Mouse (Mus musculus) liver, postnatal 0 days (tissue): ENCODE results near the gene Dnajc3.

Experiments used
- CTCF ChIP-seq: sonication (generic); IDR thresholded peaks from 2 replicates; pipeline ENCODE4 v1.5.1; 2016; ENCODE audit warnings: antibody characterized with exemption, low read depth
- EP300 ChIP-seq: IDR thresholded peaks from 2 replicates; pipeline ENCODE4 v1.6.1; 2016; ENCODE audit warnings: antibody characterized with exemption, low read depth, mild to moderate bottlenecking

- peak; percentile 93 for TF ChIP-seq CTCF
- TF ChIP-seq EP300: no peak
Measured at GRCm38 (mm10) chr14:118986653-118987522, 49.1 kb downstream of the Dnajc3 start.
